Mouse (Mus musculus) cortical plate, adult 2 months (tissue): Measurements from ENCODE around the gene Copa.

ENCODE experiments used
- CTCF ChIP-seq: fragments of 200-500 bp; IDR thresholded peaks from 2 replicates; pipeline ENCODE4 v1.5.1; 2011; ENCODE audit warnings: mild to moderate bottlenecking, control low read depth, low read length; ENCODE audit not compliant: insufficient read depth; ENCODE audit errors: extremely low read depth
- POLR2A ChIP-seq: fragments of 200-500 bp; IDR thresholded peaks from 2 replicates; pipeline ENCODE4 v1.6.1; 2011; ENCODE audit warnings: mild to moderate bottlenecking, low read length, control low read depth; ENCODE audit not compliant: insufficient read depth; ENCODE audit errors: extremely low read depth

DNA sequence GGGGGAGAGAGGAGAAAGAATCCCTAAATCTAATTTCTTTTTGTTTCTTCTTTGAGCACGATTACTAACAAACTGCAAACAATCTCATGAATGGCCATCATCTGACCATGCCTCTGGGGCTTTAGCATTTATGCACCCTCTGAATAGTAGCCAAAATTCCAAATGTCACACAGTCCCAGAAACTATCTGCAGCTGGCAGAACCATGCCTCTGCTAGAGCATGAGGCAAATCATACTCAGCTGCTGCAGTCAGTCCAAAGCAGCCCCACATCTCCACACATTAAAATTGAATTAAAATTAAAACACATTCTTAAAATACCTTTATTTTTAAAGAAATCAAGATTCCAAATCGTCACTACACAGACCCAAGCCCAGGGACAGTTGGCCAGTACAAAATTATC lies 57.8 kb downstream of the Copa start:
- TF ChIP-seq CTCF (no peak), POLR2A (no peak)
